18 mouse cellular contexts compared by ENCODE assay signal in the genomic region with DNA sequence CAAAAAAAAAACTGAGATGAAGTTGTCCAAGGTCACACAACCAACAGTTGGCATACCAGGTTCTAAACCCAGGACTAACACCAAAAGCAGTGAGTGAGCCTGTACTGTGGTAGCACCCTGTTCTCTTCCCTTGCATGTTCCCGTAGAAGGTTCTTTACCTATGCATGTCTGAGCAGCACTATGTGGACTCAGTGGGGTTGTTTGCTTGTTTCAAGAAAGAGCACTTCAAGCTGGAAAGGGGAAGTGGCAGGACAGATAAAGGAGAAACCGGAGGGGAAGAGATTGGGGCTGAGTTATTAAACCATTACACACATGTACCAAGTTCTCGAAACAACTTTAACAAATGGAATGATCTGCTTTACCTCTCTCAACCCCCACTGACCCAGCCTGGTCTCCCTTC. TPM values are rescaled to one million over a fixed set of nuclear protein-coding genes. Genes with fewer than 3 reads are reported as not detected.
DNase-seq lines count a peak whose midpoint lies in the region; ATAC-seq and TF ChIP-seq lines count a peak whose summit lies in the region.
"Had no signal": no experiment of that assay in that cellular context is flagged by ENCODE, and none has a peak within 500 bp of the region (broad histone marks: within the 10 kb centered on the region; RNA-seq: fewer than 3 reads in every experiment).

No protein-coding gene starts in this region.

- no peak overlapping the region for H3K4me2 ChIP-seq in limb, embryonic 12.5 days
- H3K4me2 ChIP-seq: embryonic facial prominence, embryonic 12.5 days; forebrain, embryonic 15.5 days; heart, embryonic 13.5 days; hindbrain, embryonic 15.5 days had no signal

- no peaks in the 10 kb centered on the region for H3K9me3 ChIP-seq in limb, embryonic 12.5 days
- H3K9me3 ChIP-seq in limb, embryonic 10.5 days (replicated peaks): no peaks in the 10 kb centered on the region
- H3K9me3 ChIP-seq in G1E (replicated peaks): no peaks in the 10 kb centered on the region
- H3K9me3 ChIP-seq: embryonic facial prominence, embryonic 12.5 days; forebrain, embryonic 15.5 days; heart, embryonic 13.5 days; hindbrain, embryonic 15.5 days had no signal

- H3K9ac ChIP-seq in limb, embryonic 12.5 days (replicated peaks): no peak overlapping the region
- H3K9ac ChIP-seq: embryonic facial prominence, embryonic 12.5 days; forebrain, embryonic 15.5 days; heart, embryonic 13.5 days; hindbrain, embryonic 15.5 days had no signal

- no peak for TF ChIP-seq CTCF in G1E (IDR thresholded peaks at IDR 0.05; ENCODE audit: low read depth, low read length)

- H3K4me1 ChIP-seq in limb, embryonic 12.5 days (replicated peaks): no peaks in the 10 kb centered on the region
- no peaks in the 10 kb centered on the region for H3K4me1 ChIP-seq in limb, embryonic 10.5 days
- H3K4me1 ChIP-seq in G1E (ENCODE audit: insufficient read depth, low read depth, low read length): peaks cover 47% of the 10 kb centered on the region
- H3K4me1 ChIP-seq: forebrain, embryonic 15.5 days; heart, embryonic 13.5 days; hindbrain, embryonic 15.5 days had no signal

- no peak overlapping the region for H3K4me3 ChIP-seq in limb, embryonic 12.5 days (replicated peaks)
- no peak overlapping the region for H3K4me3 ChIP-seq in limb, embryonic 10.5 days
- H3K4me3 ChIP-seq in G1E (ENCODE audit: low read depth, low read length): no peak overlapping the region
- H3K4me3 ChIP-seq: embryonic facial prominence, embryonic 12.5 days; forebrain, embryonic 15.5 days; heart, embryonic 13.5 days; hindbrain, embryonic 15.5 days had no signal

- DNase-seq in limb, embryonic 10.5 days (ENCODE audit: low spot score): no peak
- peak; percentile 26 for DNase-seq in 416B (ENCODE audit: low read depth)
- DNase-seq in G1E (ENCODE audit: low spot score): peak; percentile 23
- no peak for DNase-seq in cerebellum, postnatal 14 days
- DNase-seq in kidney, adult 8-10 months: no peak
- no peak for DNase-seq in embryo, embryonic 10 days (ENCODE audit: low spot score)
- DNase-seq: adrenal gland, postnatal 25 days; cerebellum, adult 18-20 months; cerebellum, adult 9-11 months; gastrocnemius, postnatal 14 days; heart, adult 11 months; heart, postnatal 36 days had no signal

- 98% methylated on average over 3 of the region's 3 CpGs for WGBS in limb, embryonic 12.5 days
- 94% methylated on average over 3 of the region's 3 CpGs for WGBS in limb, embryonic 10.5 days

- no peaks in the 10 kb centered on the region for H3K27me3 ChIP-seq in limb, embryonic 12.5 days
- no peaks in the 10 kb centered on the region for H3K27me3 ChIP-seq in limb, embryonic 10.5 days (ENCODE audit: low read depth, poor library complexity, severe bottlenecking)
- H3K27me3 ChIP-seq in G1E (ENCODE audit: insufficient read depth, low read length): no peaks in the 10 kb centered on the region
- H3K27me3 ChIP-seq: embryonic facial prominence, embryonic 12.5 days; forebrain, embryonic 15.5 days; heart, embryonic 13.5 days; hindbrain, embryonic 15.5 days had no signal

- peak overlapping the region; percentile 45; the same call in 1 of the 2 replicates for H3K27ac ChIP-seq in limb, embryonic 12.5 days
- H3K27ac ChIP-seq in limb, embryonic 10.5 days: no peak overlapping the region
- H3K27ac ChIP-seq: embryonic facial prominence, embryonic 12.5 days; forebrain, embryonic 15.5 days; heart, embryonic 13.5 days; hindbrain, embryonic 15.5 days had no signal

- 0 out of 2 replicates have a peak, but pooled peaks have one; percentile 44 for ATAC-seq in limb, embryonic 12.5 days (ENCODE audit: insufficient number of reproducible peaks, insufficient read depth, low FRiP score, low TSS enrichment, low read depth)
- ATAC-seq in G1E (ENCODE audit: extremely low read depth, insufficient number of reproducible peaks, low FRiP score, poor library complexity, severe bottlenecking): peak; percentile 42
- ATAC-seq in granulocyte monocyte progenitor cell, adult 5-6 weeks (replicated peaks; ENCODE audit: poor library complexity, severe bottlenecking): peak; percentile 48

- peaks cover 34% of the 10 kb centered on the region for H3K36me3 ChIP-seq in limb, embryonic 12.5 days
- H3K36me3 ChIP-seq in limb, embryonic 10.5 days: peaks cover 45% of the 10 kb centered on the region
- peaks cover 49% of the 10 kb centered on the region for H3K36me3 ChIP-seq in G1E (replicated peaks)

RNA-seq across cellular contexts. Expression of gene Sf3b1, which starts 44.6 kb away (rescaled TPM):
- polyA plus RNA-seq in limb, embryonic 12.5 days (2016; fragmentation: Nextera tagmentation; extraction: Ambion mirVana): 337 and 360 TPM in 2 replicates
- 246 and 282 TPM in 2 replicates for polyA plus RNA-seq in limb, embryonic 10.5 days (2016; fragmentation: Nextera tagmentation; extraction: Ambion mirVana)
- total RNA-seq in G1E (2014; fragmentation: Nextera tagmentation) (522 and 578 TPM in 2 replicates), G1E (2017) (670 and 758 TPM in 2 replicates)
- 31.8 and 35.3 TPM in 2 replicates for polyA plus RNA-seq in G1E (2012)
- total RNA-seq in granulocyte monocyte progenitor cell, adult 5-6 weeks (2014; fragmentation: Nextera tagmentation): 213 and 218 TPM in 2 replicates
- 254 and 282 TPM in 2 replicates for total RNA-seq in granulocyte monocyte progenitor cell, adult 5-6 weeks (2017)

RNA-seq across cellular contexts. Expression of gene Ankrd44, which starts 56.4 kb away (rescaled TPM):
- 21.6 and 22.2 TPM in 2 replicates for polyA plus RNA-seq in limb, embryonic 12.5 days (2016; fragmentation: Nextera tagmentation; extraction: Ambion mirVana)
- polyA plus RNA-seq in limb, embryonic 10.5 days (2016; fragmentation: Nextera tagmentation; extraction: Ambion mirVana): 20.1 and 23.7 TPM in 2 replicates
- total RNA-seq in G1E (2014; fragmentation: Nextera tagmentation) (1.3 and 2.6 TPM in 2 replicates), G1E (2017) (0.64 and 1.5 TPM in 2 replicates)
- 0.08 and 0.10 TPM in 2 replicates for polyA plus RNA-seq in G1E (2012)
- 99.4 and 128 TPM in 2 replicates for total RNA-seq in granulocyte monocyte progenitor cell, adult 5-6 weeks (2014; fragmentation: Nextera tagmentation)
- 77.5 and 82.6 TPM in 2 replicates for total RNA-seq in granulocyte monocyte progenitor cell, adult 5-6 weeks (2017)

Comparison
In these comparisons a context has a peak if more than half of its experiments do, and no peak if none do; other contexts are left out.
1. DNase-seq: peak in 416B (single experiment) and G1E (single experiment); none in limb, embryonic 10.5 days (single experiment), cerebellum, postnatal 14 days (0 of 2), kidney, adult 8-10 months (0 of 2) and embryo, embryonic 10 days (single experiment).
2. RNA of gene Ankrd44, which starts 56.4 kb away (polyA plus RNA-seq): 20.1 to 23.7 TPM in limb, embryonic 10.5 days and 21.6 to 22.2 TPM in limb, embryonic 12.5 days; 0.08 to 0.10 TPM in G1E; every median in the first group is over 10 times any median in the second.
3. Peak in every context shown above with its lines, with median percentiles within 50 percentile points of each other: ATAC-seq.